Mouse (Mus musculus) embryonic fibroblast, embryonic 13.5 days (primary cell): ENCODE measurements around the gene Map3k5.

Source experiments
- CTCF ChIP-seq: IDR thresholded peaks from 2 replicates; pipeline ENCODE4 v1.5.1; 2011; ENCODE audit warnings: mild to moderate bottlenecking, control low read depth, low read length, moderate library complexity, borderline replicate concordance; ENCODE audit not compliant: insufficient read depth
- POLR2A ChIP-seq: IDR thresholded peaks from 2 replicates; pipeline ENCODE4 v1.6.1; 2011; ENCODE audit warnings: low read depth, mild to moderate bottlenecking, control low read depth, low read length, moderate library complexity

- no peak for TF ChIP-seq POLR2A
- no peak for TF ChIP-seq CTCF
These were observed 65.6 kb downstream of the Map3k5 start for GRCm38 (mm10) chr10:19999703-20000407.
